Mouse (Mus musculus) heart, adult 2 months (tissue): Measurements from ENCODE around the gene Shd. TPM values are rescaled to one million over a fixed set of nuclear protein-coding genes. Genes with fewer than 3 reads are reported as not detected.

ENCODE experiments used
- DNase-seq, 2 experiments: peaks; one replicate each; pipeline ENCODE4 v3.0.0; 2021
- H3K27ac ChIP-seq: fragments of 200-600 bp; 2 replicates; pipeline ENCODE4 v1.8.1; 2022
- H3K27me3 ChIP-seq: fragments of 200-500 bp; 2 replicates; pipeline ENCODE4 v1.6.1; 2012; ENCODE audit warnings: mild to moderate bottlenecking, low read length, inconsistent platforms, mixed read lengths; ENCODE audit not compliant: control insufficient read depth, insufficient read depth
- H3K36me3 ChIP-seq: fragments of 200-500 bp; 2 replicates; pipeline ENCODE4 v1.6.1; 2012; ENCODE audit warnings: low read length, inconsistent platforms; ENCODE audit not compliant: control insufficient read depth, insufficient read depth
- H3K4me1 ChIP-seq: fragments of 200-500 bp; 2 replicates; pipeline ENCODE4 v1.6.1; 2011; ENCODE audit warnings: low read length; ENCODE audit not compliant: control insufficient read depth, insufficient read depth
- H3K4me3 ChIP-seq: fragments of 200-600 bp; 2 replicates; pipeline ENCODE4 v1.8.1; 2022
- H3K79me2 ChIP-seq: fragments of 200-500 bp; replicated peaks from 2 replicates; pipeline ENCODE4 v1.6.1; 2012; ENCODE audit warnings: mild to moderate bottlenecking, inconsistent platforms, low read length, moderate library complexity, mixed read lengths; ENCODE audit not compliant: control insufficient read depth, insufficient read depth
- H3K9ac ChIP-seq: fragments of 200-500 bp; 2 replicates; pipeline ENCODE4 v1.6.1; 2012; ENCODE audit warnings: low read depth, mild to moderate bottlenecking, control low read depth, inconsistent platforms, low read length, mixed read lengths
- CTCF ChIP-seq: fragments of 200-600 bp; IDR thresholded peaks from 2 replicates; pipeline ENCODE4 v1.8.1; 2022; ENCODE audit warnings: antibody characterized with exemption, mild to moderate bottlenecking, moderate library complexity
- EP300 ChIP-seq: fragments of 200-500 bp; IDR thresholded peaks from 2 replicates; pipeline ENCODE4 v1.6.1; 2011; ENCODE audit warnings: low read depth, low read length, control low read depth; ENCODE audit not compliant: insufficient read depth
- POLR2A ChIP-seq: fragments of 200-500 bp; IDR thresholded peaks from 2 replicates; pipeline ENCODE4 v1.6.1; 2011; ENCODE audit warnings: mild to moderate bottlenecking, low read depth, low read length, control low read depth; ENCODE audit not compliant: insufficient read depth
- WGBS: fragments of 180-500 bp; shearing (Covaris S2); methylation state at CpG from one replicate; pipeline ENCODE4 v1.1.7; 2018; 5-methylcytosine and 5-hydroxymethylcytosine counted together
- intact Hi-C: fragments of 180-260 bp; cut with DNase I; formaldehyde crosslinking; loops from one replicate; pipeline ENCODE4 v1.15.1; 2025
- polyA plus RNA-seq: library from polyadenylated mRNA; depleted of rRNA; stranded (reverse); fragments of >200 nt; gene quantifications from 2 replicates; pipeline ENCODE4 v1.2.3, GENCODE M21; 2012
- total RNA-seq, 2 experiments: library from RNA; stranded (reverse); gene quantifications; 2 replicates each; pipeline ENCODE4 v1.2.3; 2021

The Shd gene
- total and polyA plus RNA-seq, 3 experiments = 0.63 to 1.9 (median 0.64) TPM

DNA sequence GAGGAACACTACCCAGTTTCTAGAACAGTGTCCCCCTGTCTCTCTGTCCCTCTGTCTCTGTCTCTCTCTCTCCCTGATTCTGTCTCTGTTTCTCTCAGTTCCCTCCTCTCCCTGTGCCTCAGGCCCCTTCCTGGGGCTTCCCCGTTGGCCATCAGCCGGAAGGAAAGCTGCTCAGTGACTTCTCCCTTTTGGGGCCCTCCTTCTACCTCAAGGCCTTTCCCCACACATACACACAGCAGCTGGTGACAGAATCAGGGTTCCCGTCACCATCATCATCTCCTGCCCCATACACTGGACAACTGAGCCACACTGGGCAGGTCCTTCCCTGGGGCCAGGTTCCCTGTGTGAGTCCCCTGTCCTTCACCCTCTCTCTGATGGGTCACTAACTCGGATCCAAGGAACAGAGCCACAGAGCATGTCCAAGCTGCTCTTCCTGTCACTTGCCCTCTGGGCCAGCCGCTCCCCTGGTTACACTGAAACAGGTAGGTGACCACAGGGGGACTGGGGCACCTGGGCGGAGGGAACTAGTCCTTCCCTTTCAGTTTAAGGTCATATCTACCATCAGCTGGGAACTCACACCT is 17.7 kb upstream of the Shd start, which contains the start of gene Ebi3:
Gene Ebi3, plus strand, starts transcription at position 194 of the 581 bp plus-strand sequence.
- no peak for TF ChIP-seq EP300
- TF ChIP-seq POLR2A = no peak
- TF ChIP-seq CTCF = no peak
- Histone ChIP-seq H3K9ac (no peak within 1 kb of the TSS), H3K27ac (no peak within 1 kb of the TSS), H3K27me3 (no peaks in the 10 kb centered on the region), H3K4me1 (no peaks in the 10 kb centered on the region; the same call in 1 of the 2 replicates), H3K4me3 (no peak within 1 kb of the TSS), H3K36me3 (no peaks in the 10 kb centered on the region), H3K79me2 (no peaks in the 10 kb centered on the region)
- DNase-seq = peak; percentile 23 to 47
- intact Hi-C loops = loop anchor here (10.0 kb wide), 1 partner anchor 302 kb away; the partner anchor contains the start of gene Fem1a
- 68% methylated on average over 6 of the region's 6 CpGs for WGBS

DNA sequence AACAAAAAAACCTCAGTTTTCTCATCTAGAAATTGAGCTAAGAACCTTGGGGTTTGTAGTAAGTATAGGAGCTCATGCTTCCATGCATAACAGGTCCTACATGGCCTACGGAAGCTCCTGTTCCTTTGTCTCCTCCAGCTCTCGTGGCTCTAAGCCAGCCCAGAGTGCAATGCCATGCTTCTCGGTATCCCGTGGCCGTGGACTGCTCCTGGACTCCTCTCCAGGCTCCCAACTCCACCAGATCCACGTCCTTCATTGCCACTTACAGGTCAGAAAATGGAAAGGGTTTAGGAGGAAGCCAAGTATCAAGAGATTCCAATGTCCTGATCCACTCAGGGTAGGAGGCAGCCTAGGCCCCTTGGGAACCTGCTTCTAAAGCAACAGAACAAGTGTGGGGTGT is 16.5 kb upstream of the Shd start:
- intact Hi-C loops = loop anchor here (10.0 kb wide), 1 partner anchor 301 kb away; the partner anchor contains the start of gene Fem1a
- Histone ChIP-seq H3K79me2 (no peaks in the 10 kb centered on the region), H3K36me3 (no peaks in the 10 kb centered on the region), H3K4me3 (no peak overlapping the region), H3K27ac (no peak overlapping the region), H3K9ac (no peak overlapping the region), H3K27me3 (no peaks in the 10 kb centered on the region), H3K4me1 (peaks cover 2% of the 10 kb centered on the region; the same call in 1 of the 2 replicates)
- WGBS = 61% methylated on average over 6 of the region's 6 CpGs
- TF ChIP-seq CTCF (no peak), POLR2A (no peak), EP300 (no peak)
- DNase-seq = no peak

DNA sequence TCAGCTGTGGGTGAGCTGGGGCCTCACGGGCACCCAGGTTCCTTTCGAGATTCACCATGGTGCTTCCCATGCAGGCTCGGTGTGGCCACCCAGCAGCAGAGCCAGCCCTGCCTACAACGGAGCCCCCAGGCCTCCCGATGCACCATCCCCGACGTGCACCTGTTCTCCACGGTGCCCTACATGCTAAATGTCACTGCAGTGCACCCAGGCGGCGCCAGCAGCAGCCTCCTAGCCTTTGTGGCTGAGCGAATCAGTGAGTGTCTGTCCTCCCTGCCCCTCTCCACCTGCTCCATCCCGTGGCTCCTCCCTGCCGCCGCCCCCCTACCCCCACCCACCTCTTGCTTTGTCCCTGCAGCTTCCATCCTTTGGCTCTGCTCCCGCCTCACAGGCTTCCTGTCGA is 16.0 kb upstream of the Shd start:
- Histone ChIP-seq H3K79me2 (no peaks in the 10 kb centered on the region), H3K9ac (no peak overlapping the region), H3K4me1 (peaks cover 2% of the 10 kb centered on the region; the same call in 1 of the 2 replicates), H3K27me3 (no peaks in the 10 kb centered on the region), H3K4me3 (no peak overlapping the region), H3K27ac (no peak overlapping the region), H3K36me3 (no peaks in the 10 kb centered on the region)
- peak in 1 of 2 experiments; percentile 15 for DNase-seq
- 34% methylated on average over 16 of the region's 16 CpGs for WGBS
- intact Hi-C loops = loop anchor here (10.0 kb wide), 1 partner anchor 301 kb away; the partner anchor contains the start of gene Fem1a
- TF ChIP-seq POLR2A (no peak), EP300 (no peak), CTCF (no peak)

DNA sequence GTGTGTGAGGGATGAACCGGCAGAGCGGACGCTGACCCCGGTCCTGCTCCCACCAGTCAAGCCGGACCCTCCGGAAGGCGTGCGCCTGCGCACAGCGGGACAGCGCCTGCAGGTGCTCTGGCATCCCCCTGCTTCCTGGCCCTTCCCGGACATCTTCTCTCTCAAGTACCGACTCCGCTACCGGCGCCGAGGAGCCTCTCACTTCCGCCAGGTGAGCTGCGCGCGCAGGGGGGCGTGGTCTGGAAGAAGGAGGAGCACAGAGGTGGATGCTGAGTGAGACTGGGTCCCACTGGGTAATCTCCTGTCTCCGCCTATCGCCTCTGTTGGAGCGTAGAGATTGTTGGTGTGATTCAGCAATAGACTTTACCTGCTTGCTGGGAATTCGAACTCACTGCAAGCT is 14.1 kb upstream of the Shd start:
- Histone ChIP-seq H3K9ac (no peak overlapping the region), H3K27me3 (no peaks in the 10 kb centered on the region), H3K4me3 (0 out of 2 replicates have a peak overlapping the region, but pooled peaks have one; percentile 8), H3K4me1 (peaks cover 4% of the 10 kb centered on the region), H3K27ac (no peak overlapping the region), H3K36me3 (no peaks in the 10 kb centered on the region), H3K79me2 (no peaks in the 10 kb centered on the region)
- DNase-seq = peak; percentile 39 to 43
- WGBS = 5% methylated on average over 26 of the region's 26 CpGs
- no peak for TF ChIP-seq EP300
- no peak for TF ChIP-seq POLR2A
- no peak for TF ChIP-seq CTCF
- intact Hi-C loops = loop anchor here (5.0 to 10.0 kb wide), 3 partner anchors 81 to 299 kb away; partner anchors contain the start of genes Fem1a, Pot1b and Sh3gl1

DNA sequence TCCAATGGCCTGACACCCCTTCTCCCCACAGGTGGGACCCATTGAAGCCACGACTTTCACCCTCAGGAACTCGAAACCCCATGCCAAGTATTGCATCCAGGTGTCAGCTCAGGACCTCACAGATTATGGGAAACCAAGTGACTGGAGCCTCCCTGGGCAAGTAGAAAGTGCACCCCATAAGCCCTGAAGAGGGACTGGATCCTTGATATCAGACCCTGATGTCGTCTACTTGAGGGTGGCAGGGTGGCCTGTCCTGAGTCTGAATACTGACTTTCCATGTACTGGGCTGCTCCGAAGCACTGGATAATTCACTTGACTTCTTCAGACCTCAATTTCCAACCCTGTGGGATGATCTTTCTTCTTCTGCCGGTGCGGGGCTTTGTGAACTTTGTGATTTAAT is 13.7 kb upstream of the Shd start:
- Histone ChIP-seq H3K4me1 (peaks cover 4% of the 10 kb centered on the region), H3K36me3 (no peaks in the 10 kb centered on the region), H3K27me3 (no peaks in the 10 kb centered on the region), H3K9ac (no peak overlapping the region), H3K4me3 (no peak overlapping the region), H3K27ac (no peak overlapping the region), H3K79me2 (no peaks in the 10 kb centered on the region)
- TF ChIP-seq CTCF (no peak), POLR2A (no peak), EP300 (no peak)
- intact Hi-C loops = loop anchor here (5.0 to 10.0 kb wide), 3 partner anchors 81 to 298 kb away; partner anchors contain the start of genes Fem1a, Pot1b and Sh3gl1
- DNase-seq = no peak
- WGBS = 28% methylated on average over 6 of the region's 6 CpGs

DNA sequence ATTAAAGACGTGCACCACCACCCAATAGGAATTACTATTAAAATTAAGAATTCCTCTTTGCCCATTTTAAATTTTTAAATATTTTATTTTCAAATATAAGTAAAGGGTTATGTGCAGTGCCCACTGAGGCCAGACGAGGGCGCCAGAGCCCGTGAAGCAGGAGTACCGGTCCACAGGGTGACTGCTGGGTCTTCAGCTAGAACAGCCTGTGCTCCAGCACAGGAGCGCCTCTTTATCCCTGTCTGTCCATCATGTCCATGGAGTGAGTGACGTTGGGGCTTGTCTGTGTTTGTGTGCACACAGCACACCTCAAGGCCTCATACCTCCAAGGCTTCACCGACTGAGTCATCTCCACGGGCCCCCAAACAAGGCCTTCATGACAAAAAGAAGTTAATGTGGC is 13.1 kb upstream of the Shd start:
- no peak for TF ChIP-seq POLR2A
- TF ChIP-seq CTCF = peak; percentile 98
- 0 out of 2 replicates have a peak, but pooled peaks have one; percentile 29 for TF ChIP-seq EP300
- DNase-seq = peak; percentile 59 to 80

More for the DNA sequence above, 13.1 kb upstream of the Shd start:
- no peak overlapping the region for H3K27ac ChIP-seq
- H3K4me3 ChIP-seq = no peak overlapping the region
- no peaks in the 10 kb centered on the region for H3K27me3 ChIP-seq
- WGBS = 15% methylated on average over 9 of the region's 9 CpGs
- H3K36me3 ChIP-seq = no peaks in the 10 kb centered on the region
- H3K4me1 ChIP-seq = peaks cover 4% of the 10 kb centered on the region
- H3K79me2 ChIP-seq = no peaks in the 10 kb centered on the region
- intact Hi-C loops = loop anchor here (1.0 to 10.0 kb wide), 4 partner anchors 65 to 298 kb away; partner anchors contain the start of genes Fem1a, Pot1b, Sh3gl1 and Zfp959
- H3K9ac ChIP-seq = no peak overlapping the region
